Mouse (Mus musculus): ENCODE data around the gene Iscu.

GRCm38 (mm10) chr5:113805301-113805700, 32.8 kb downstream of the Iscu start:
- TF ChIP-seq CTCF (IDR thresholded peaks at IDR 0.05; ENCODE audit: low read depth) (no peak), EP300 (IDR thresholded peaks at IDR 0.05; ENCODE audit: low read depth) (no peak)

Measured in heart, postnatal 0 days (tissue).